Mouse (Mus musculus) heart, postnatal 0 days (tissue): ENCODE results near the gene Ppp4r4.

Experiments
- CTCF ChIP-seq: IDR thresholded peaks from 2 replicates; pipeline ENCODE4 v1.5.1; 2016; ENCODE audit warnings: antibody characterized with exemption, control low read depth, low read depth
- EP300 ChIP-seq: IDR thresholded peaks from 2 replicates; pipeline ENCODE4 v1.6.1; 2016; ENCODE audit warnings: antibody characterized with exemption, low read depth

DNA sequence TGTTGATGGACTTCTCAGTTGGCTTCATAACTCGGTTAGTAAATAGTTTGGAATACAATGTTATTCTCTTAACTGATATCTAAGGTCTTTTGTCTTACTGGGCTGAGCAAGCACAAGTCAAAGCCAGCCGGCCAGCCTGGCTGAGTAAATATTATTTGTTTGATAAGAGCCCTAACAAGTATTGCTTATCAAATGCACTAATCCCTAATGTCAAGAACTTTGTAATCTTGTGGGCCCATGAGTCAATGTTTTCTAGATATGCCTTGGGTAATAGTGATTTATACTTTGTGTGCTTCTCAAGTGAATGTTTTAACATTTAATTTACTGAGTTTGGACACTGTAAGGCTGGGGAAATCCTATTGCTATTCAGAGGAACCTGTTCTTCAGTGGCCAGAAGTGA is 66.3 kb downstream of the Ppp4r4 start:
- TF ChIP-seq CTCF = no peak
- no peak for TF ChIP-seq EP300
